Mouse (Mus musculus) layer of hippocampus, adult 9-11 months (tissue): ENCODE data around the gene Olfr1505.

ENCODE experiments used
- DNase-seq: peaks from one replicate; pipeline ENCODE4 v3.0.0; 2022

Olfr1505 gene

DNA sequence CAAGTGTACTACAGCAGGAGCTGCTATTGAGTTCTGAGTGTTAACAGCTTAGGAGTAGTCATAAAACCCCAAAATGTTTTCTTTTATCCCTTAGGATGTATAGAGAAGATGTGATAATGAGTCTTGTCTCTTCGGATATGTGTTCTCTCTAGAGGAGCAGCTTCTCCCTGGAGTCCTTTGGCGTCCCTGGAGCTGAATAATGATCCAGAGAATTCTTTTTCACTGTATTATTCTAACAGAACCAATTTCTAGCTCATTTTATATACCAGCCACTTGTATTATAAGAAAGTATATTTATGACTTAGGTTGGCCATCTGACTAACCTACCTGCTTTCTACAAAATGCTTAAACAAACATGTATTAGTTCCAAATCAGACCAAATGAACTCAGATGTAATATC is at the start of gene Olfr1505:
Gene Olfr1505, plus strand, starts transcription at position 301 of the 400 bp plus-strand sequence.
- DNase-seq, result no peak

GRCm38 (mm10) chr19:13897828-13898227 is 15.5 kb upstream of the Olfr1505 start, which contains the start of gene Olfr1504:
Gene Olfr1504, minus strand, starts transcription at chr19:13897928.
- no peak for DNase-seq
